Mouse (Mus musculus): ENCODE measurements around the gene Ptch2. TPM values are rescaled to one million over a fixed set of nuclear protein-coding genes. Genes with fewer than 3 reads are reported as not detected.

Gene Ptch2
- polyA plus RNA-seq, 2 experiments: 0.55 to 0.61 TPM

GRCm38 (mm10) chr4:117117931-117118330 is 22.1 kb downstream of the Ptch2 start:
- H3K27ac ChIP-seq: no peak overlapping the region
- no peak overlapping the region for H3K4me2 ChIP-seq (ENCODE audit: low read depth)
- 77% methylated on average over 7 of the region's 7 CpGs for WGBS (ENCODE audit: insufficient replicate concordance)
- no peaks in the 10 kb centered on the region for H3K27me3 ChIP-seq (ENCODE audit: control insufficient read depth, insufficient read depth, low read length)
- H3K4me1 ChIP-seq (replicated peaks; ENCODE audit: control insufficient read depth in 2 of 2, insufficient read depth in 2 of 2, low read length in 1 of 2): peaks cover 6% of the 10 kb centered on the region in 2 experiments; a peak in 3 of 4 replicates
- H3K36me3 ChIP-seq (replicated peaks; ENCODE audit: control insufficient read depth, insufficient read depth, low read depth): no peaks in the 10 kb centered on the region
- H3K9ac ChIP-seq (replicated peaks): no peak overlapping the region
- DNase-seq (ENCODE audit: low read depth in 3 of 3, low spot score in 3 of 3) (no peak), ATAC-seq (ENCODE audit: insufficient read depth) (no peak)
- H3K9me3 ChIP-seq (ENCODE audit: control insufficient read depth, low read length): no peaks in the 10 kb centered on the region
- H3K4me3 ChIP-seq (ENCODE audit: insufficient read depth in 1 of 2, low read depth in 2 of 2, low read length in 2 of 2): no peak overlapping the region
- no peak for TF ChIP-seq EP300 (IDR thresholded peaks at IDR 0.05; ENCODE audit: low read depth)
- TF ChIP-seq CTCF (IDR thresholded peaks at IDR 0.05; ENCODE audit: low read depth): no peak

- no peaks in the 10 kb centered on the region for H3K27me3 ChIP-seq (ENCODE audit: control insufficient read depth, insufficient read depth, low read length)
- H3K4me1 ChIP-seq (replicated peaks; ENCODE audit: control insufficient read depth in 2 of 2, insufficient read depth in 2 of 2, low read length in 1 of 2): peaks cover 8 to 14% of the 10 kb centered on the region in 2 experiments
- peak overlapping the region; percentile 21 for H3K9ac ChIP-seq (replicated peaks)
- WGBS (ENCODE audit: insufficient replicate concordance): 70% methylated on average over 5 of the region's 5 CpGs
- no peaks in the 10 kb centered on the region for H3K9me3 ChIP-seq (ENCODE audit: control insufficient read depth, low read length)
- TF ChIP-seq EP300 (IDR thresholded peaks at IDR 0.05; ENCODE audit: low read depth) (no peak), CTCF (IDR thresholded peaks at IDR 0.05; ENCODE audit: low read depth) (no peak)
- no peaks in the 10 kb centered on the region for H3K36me3 ChIP-seq (replicated peaks; ENCODE audit: control insufficient read depth, insufficient read depth, low read depth)
- no peak for ATAC-seq (ENCODE audit: insufficient read depth)
- no peak for DNase-seq (ENCODE audit: low read depth in 3 of 3, low spot score in 3 of 3)
- peak overlapping the region; percentile 81 to 89 for H3K4me3 ChIP-seq (ENCODE audit: insufficient read depth in 1 of 2, low read depth in 2 of 2, low read length in 2 of 2)
- peak overlapping the region; percentile 99 for H3K4me2 ChIP-seq (ENCODE audit: low read depth)
- no peak overlapping the region for H3K27ac ChIP-seq
Measured at GRCm38 (mm10) chr4:117119636-117120035, 23.8 kb downstream of the Ptch2 start.

GRCm38 (mm10) chr4:117120052-117120444 is 24.2 kb downstream of the Ptch2 start:
- peak overlapping the region; percentile 81 to 89 for H3K4me3 ChIP-seq (ENCODE audit: insufficient read depth in 1 of 2, low read depth in 2 of 2, low read length in 2 of 2)
- peak overlapping the region; percentile 99 for H3K4me2 ChIP-seq (ENCODE audit: low read depth)
- TF ChIP-seq CTCF (IDR thresholded peaks at IDR 0.05; ENCODE audit: low read depth) (no peak), EP300 (IDR thresholded peaks at IDR 0.05; ENCODE audit: low read depth) (no peak)
- no peak for DNase-seq (ENCODE audit: low read depth in 3 of 3, low spot score in 3 of 3)
- no peak for ATAC-seq (ENCODE audit: insufficient read depth)
- H3K9me3 ChIP-seq (ENCODE audit: control insufficient read depth, low read length): no peaks in the 10 kb centered on the region
- H3K36me3 ChIP-seq (replicated peaks; ENCODE audit: control insufficient read depth, insufficient read depth, low read depth): no peaks in the 10 kb centered on the region
- H3K9ac ChIP-seq (replicated peaks): peak overlapping the region; percentile 74
- WGBS (ENCODE audit: insufficient replicate concordance): 4% methylated on average over 10 of the region's 10 CpGs
- peak overlapping the region; percentile 60 for H3K27ac ChIP-seq
- no peaks in the 10 kb centered on the region for H3K27me3 ChIP-seq (ENCODE audit: control insufficient read depth, insufficient read depth, low read length)
- peaks cover 12 to 18% of the 10 kb centered on the region in 2 experiments for H3K4me1 ChIP-seq (replicated peaks; ENCODE audit: control insufficient read depth in 2 of 2, insufficient read depth in 2 of 2, low read length in 1 of 2)

GRCm38 (mm10) chr4:117120445-117121414 is 24.9 kb downstream of the Ptch2 start:
- Histone ChIP-seq H3K4me1 (replicated peaks; ENCODE audit: control insufficient read depth in 2 of 2, insufficient read depth in 2 of 2, low read length in 1 of 2) (peaks cover 19 to 25% of the 10 kb centered on the region in 2 experiments), H3K9ac (replicated peaks) (peak overlapping the region; percentile 74), H3K4me3 (ENCODE audit: insufficient read depth in 1 of 2, low read depth in 2 of 2, low read length in 2 of 2) (peak overlapping the region; percentile 81 to 89), H3K36me3 (replicated peaks; ENCODE audit: control insufficient read depth, insufficient read depth, low read depth) (no peaks in the 10 kb centered on the region), H3K4me2 (ENCODE audit: low read depth) (peak overlapping the region; percentile 99), H3K27me3 (ENCODE audit: control insufficient read depth, insufficient read depth, low read length) (no peaks in the 10 kb centered on the region), H3K27ac (peak overlapping the region; percentile 60), H3K9me3 (ENCODE audit: control insufficient read depth, low read length) (no peaks in the 10 kb centered on the region)
- DNase-seq (ENCODE audit: low read depth in 3 of 3, low spot score in 3 of 3) (peak; percentile 84 to 88 (median 88)), ATAC-seq (ENCODE audit: insufficient read depth) (peak; percentile 88)
- TF ChIP-seq CTCF (IDR thresholded peaks at IDR 0.05; ENCODE audit: low read depth) (peak; percentile 98), EP300 (IDR thresholded peaks at IDR 0.05; ENCODE audit: low read depth) (0 out of 2 replicates have a peak, but pooled peaks have one; percentile 11)
- WGBS (ENCODE audit: insufficient replicate concordance): under 1% methylated on average over 69 of the region's 69 CpGs

GRCm38 (mm10) chr4:117122209-117122608 is 26.3 kb downstream of the Ptch2 start:
- Histone ChIP-seq H3K4me1 (replicated peaks; ENCODE audit: control insufficient read depth in 2 of 2, insufficient read depth in 2 of 2, low read length in 1 of 2) (peaks cover 20 to 29% of the 10 kb centered on the region in 2 experiments), H3K27me3 (ENCODE audit: control insufficient read depth, insufficient read depth, low read length) (no peaks in the 10 kb centered on the region), H3K36me3 (replicated peaks; ENCODE audit: control insufficient read depth, insufficient read depth, low read depth) (no peaks in the 10 kb centered on the region), H3K4me2 (ENCODE audit: low read depth) (no peak overlapping the region), H3K9ac (replicated peaks) (no peak overlapping the region), H3K4me3 (ENCODE audit: insufficient read depth in 1 of 2, low read depth in 2 of 2, low read length in 2 of 2) (no peak overlapping the region), H3K27ac (no peak overlapping the region), H3K9me3 (ENCODE audit: control insufficient read depth, low read length) (no peaks in the 10 kb centered on the region)
- ATAC-seq (ENCODE audit: insufficient read depth) (no peak), DNase-seq (ENCODE audit: low read depth in 3 of 3, low spot score in 3 of 3) (no peak)
- WGBS (ENCODE audit: insufficient replicate concordance): 73% methylated on average over 4 of the region's 4 CpGs
- TF ChIP-seq CTCF (IDR thresholded peaks at IDR 0.05; ENCODE audit: low read depth): no peak

Measured in liver, embryonic 14.5 days (tissue).